Mouse (Mus musculus) B cell, adult 2 months (primary cell): ENCODE results near the gene Pdzk1.

ENCODE experiments used
- DNase-seq, 2 experiments: peaks; one replicate each; pipeline ENCODE4 v3.0.0; 2022

Gene Pdzk1

GRCm38 (mm10) chr3:96828984-96829383 lies at the start of gene Pdzk1, which contains the start of gene Cd160:
TSS of gene Pdzk1 (plus strand) at chr3:96829284.
TSS of gene Cd160 (minus strand) at chr3:96829351.
- DNase-seq: no peak

DNA sequence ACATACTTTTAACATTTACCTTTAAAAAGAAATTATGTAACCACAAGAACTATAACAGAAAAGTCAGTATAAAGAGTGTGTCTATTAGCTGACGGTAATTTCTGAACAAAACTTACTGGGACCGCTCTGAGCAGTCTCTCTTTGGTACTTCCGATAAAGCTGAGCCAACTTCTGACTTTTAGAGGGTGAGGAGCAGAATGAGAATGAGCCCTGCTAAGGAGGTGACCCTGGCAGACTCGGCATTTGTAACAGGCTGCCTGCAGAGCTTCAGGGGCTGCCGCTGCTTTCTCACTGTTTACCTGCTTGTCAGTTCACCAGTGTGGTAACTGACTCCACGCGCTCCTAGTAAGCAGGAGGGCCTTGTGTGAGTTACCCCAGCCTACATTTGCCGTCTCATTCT lies 46.8 kb upstream of the Pdzk1 start:
- no peak for DNase-seq

- no peak for DNase-seq
Observed at GRCm38 (mm10) chr3:96787784-96788183, 41.3 kb upstream of the Pdzk1 start.

- DNase-seq: no peak
Observed at GRCm38 (mm10) chr3:96788506-96788905, 40.6 kb upstream of the Pdzk1 start.

DNA sequence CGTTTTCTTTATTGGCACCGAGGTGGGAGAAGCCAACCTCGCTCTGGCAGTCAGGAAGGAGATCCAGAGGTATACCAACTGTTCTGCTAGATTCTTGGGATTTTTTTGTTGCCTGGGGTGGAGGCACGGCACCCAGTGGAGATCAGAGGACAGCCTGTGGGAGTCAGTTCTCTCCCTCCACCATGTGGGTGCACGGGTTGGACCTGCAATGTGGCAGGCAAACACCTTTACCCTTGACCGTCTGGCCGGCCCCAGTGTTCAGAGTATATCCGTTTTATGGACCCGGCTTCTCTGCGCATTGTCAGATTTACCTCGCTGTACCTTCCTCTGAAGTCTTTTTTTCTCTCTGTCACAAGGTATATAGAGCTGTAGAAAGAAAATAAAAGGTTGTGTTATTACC lies 28.8 kb upstream of the Pdzk1 start:
- no peak for DNase-seq

DNA sequence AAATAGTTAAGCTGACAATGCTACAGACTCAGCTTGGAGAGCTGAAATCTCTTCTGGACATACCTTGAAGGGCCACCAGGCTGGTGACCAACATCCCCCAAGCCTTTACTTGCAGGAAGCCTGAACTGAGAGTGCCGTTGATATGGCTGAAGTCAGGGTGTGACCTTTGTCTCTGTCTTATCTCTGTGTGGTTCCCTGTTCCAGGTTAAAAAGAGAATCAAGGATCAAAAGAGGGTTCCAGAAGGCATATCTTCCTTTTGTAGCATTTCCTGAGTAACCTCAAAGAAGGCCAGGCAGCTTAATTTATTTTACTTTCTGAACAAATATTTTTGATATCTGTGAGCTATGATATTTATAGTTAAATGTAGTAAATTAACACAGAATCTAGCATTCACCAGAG lies 26.9 kb upstream of the Pdzk1 start:
- DNase-seq: no peak

DNA sequence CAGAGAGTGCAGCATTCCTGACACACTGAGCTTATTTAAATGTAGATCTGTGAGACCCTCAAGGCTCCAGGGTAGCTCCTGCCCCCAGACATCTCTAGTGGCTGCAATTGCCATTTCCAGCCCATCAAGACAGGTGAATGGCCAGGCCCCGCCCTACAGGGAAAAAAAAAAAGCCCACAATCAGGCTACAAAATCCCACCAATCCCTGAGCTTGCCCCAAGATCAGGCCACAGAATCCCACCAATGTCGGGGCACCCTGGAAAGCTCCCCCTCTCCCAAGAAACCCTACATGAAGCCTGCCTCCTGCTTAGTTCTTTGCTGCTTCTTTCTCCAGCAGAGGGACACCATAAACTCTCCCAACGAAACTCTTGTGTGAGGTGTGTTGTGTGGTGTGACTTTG lies 20.9 kb upstream of the Pdzk1 start:
- DNase-seq: no peak

DNA sequence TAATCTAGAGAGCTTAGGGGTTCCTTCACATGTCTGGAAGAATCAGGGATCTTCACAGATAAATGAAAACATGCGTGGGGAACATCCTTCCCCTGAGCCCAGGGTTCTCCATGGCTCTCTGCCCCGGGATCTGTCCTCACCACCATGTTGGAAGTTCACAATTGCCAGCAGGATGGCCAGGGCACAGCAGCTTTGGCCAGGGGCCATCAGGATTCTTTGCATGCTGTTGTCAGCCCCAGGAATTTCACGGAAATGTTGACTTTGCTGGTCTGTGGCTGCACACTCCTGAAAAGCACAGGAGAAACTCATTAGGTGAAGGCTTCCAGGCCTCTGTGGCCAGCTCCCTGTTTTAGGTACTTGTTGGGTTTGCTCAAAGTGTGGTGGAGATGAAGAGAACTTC lies 20.4 kb upstream of the Pdzk1 start:
- no peak for DNase-seq

- DNase-seq: no peak
Observed at GRCm38 (mm10) chr3:96811232-96811631, 17.9 kb upstream of the Pdzk1 start.

DNA sequence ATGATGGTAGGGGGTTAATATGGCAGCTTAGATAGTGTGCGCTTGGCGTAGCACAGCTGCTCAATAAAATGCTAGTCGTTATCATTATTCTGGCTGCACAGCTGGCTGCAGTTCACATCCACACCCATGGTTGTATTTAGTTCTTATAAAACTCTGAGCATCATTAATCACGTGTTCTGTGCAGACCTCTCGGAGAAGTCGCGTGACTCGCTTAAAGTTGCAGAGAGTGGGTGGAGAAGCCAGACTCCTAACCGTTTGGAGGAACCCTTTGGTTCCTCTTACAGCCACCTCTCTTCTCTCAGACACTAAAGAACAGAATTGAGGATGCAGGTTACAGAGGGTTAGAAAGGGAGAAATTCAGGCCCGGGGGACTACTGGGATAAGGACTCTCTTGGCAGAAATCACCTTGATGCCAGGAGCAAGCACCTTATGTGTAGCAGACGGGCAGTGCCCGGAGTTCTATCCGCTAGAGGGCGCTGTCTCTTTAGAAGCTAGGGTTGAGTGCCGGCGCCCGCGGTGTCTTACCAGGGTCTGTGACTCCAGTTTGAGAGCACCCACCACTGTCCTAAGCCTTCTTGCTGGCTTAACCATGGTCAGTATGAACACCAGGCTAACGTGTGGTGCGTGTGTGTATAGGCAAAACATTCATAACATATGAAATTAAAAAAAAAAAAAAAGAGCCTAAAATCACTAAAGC lies 16.5 kb upstream of the Pdzk1 start:
- DNase-seq: peak; percentile 86 to 87

DNA sequence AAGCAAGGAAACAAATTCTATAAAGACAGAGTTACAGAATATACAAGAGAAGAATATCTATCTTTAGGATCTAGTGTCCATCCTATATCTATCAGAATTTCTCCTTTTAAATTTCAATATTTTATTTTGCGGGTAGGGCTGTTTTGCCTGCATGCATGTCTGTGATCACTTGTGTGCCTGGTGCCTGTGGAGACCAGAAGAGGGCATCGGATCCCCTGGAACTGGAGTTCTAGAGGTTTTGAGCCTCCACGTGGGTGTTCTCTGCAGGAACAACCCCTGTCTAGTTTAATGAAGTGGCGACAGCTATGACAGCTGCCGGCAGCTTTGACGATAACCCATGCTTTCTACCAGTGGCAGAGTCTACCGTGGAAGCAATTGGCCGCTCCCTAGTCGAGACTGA lies 16.0 kb upstream of the Pdzk1 start:
- DNase-seq: peak in 1 of 2 experiments; percentile 14

DNA sequence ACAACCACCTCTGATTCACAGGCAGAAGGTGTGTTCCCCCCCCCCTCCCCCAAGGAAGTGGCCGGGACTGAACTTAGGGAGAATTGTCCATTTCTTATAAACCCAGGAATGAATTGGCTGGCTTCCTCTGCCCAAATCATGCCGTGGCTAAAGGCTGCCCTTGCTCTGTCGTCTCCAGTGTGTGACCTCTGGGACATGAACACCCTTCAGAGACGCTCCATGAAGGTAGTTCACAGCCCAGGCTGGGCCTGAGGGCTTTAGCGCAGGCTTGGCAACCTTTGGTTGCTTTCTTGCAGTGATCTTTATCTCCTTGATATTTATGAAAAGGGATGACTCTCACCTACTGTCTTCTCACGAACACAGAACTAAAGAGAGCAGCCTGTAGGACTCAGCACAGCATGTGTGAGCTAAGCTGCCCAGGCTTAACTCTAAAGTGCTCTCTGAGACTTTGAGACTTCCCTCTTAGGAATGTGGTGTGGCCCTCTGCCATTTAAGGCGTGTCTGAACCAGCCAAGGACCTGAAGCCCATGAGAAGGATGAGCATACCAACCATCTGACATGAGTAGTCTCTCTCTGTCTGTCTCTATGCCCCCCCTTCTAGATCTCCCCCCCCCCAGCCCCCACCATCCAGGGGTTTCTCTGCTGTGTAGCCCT lies 15.4 kb upstream of the Pdzk1 start:
- no peak for DNase-seq

- DNase-seq: no peak
Observed at GRCm38 (mm10) chr3:96814342-96814741, 14.7 kb upstream of the Pdzk1 start.

DNA sequence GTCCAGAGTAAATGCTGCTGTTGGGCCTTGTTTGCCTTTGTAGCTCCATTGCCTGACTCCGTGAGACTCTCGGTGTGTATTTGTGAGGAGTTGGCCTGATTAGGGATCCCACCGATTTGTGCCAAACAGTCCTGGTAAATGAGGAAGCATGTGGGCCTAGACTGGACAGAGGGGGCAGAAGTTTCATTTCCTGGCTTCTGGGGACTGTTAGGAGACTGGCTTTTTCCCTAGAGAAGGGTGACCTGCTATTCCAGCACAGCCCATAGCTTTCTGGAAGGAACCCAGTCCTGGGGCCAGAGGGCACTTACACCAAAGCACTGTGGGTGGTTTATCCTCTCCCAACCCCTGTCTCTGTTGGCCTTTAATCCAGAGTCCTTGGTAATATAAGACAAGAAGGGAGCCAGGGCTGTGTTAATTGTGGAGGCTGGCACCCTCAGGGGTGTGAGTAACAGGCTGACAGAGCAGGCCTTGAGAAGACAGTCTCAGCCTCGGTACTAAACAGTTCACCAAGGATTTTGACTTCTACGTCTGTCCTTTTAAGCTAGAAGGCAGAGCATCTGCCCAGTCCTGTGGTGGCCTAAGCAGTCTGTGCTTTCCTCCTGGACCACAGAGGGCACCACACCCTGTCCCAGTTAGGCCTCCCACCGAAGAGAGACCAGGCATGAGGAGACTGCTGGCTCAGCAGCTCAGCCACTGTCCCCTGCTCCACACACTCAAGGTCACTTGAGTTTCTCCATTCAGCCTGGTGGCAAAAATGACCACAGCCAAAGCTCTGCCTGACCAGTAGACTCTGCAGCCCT lies 8.8 kb upstream of the Pdzk1 start:
- DNase-seq: no peak

DNA sequence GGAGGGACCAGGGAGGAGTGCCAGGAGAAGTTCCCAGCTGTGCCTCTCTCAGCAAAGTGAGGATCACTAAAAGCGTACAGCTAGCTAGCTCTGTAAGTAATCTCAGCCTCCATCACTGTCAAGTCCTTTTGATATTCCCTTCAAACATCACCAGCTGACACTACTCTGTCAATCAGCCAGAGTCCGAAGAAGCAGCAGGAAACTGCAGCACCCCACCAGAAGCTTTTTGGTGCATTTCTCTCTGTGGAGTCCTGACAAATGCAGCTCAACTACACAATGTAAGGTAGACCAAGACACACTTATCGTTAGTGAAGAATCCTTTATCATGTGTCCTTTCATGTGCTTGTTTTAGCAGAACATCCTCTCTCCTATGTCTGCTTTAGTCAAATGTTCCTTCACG lies 7.5 kb upstream of the Pdzk1 start:
- DNase-seq: no peak

- DNase-seq: no peak
Observed at GRCm38 (mm10) chr3:96823701-96824100, 5.4 kb upstream of the Pdzk1 start.

- DNase-seq: no peak
Observed at GRCm38 (mm10) chr3:96824614-96825013, 4.5 kb upstream of the Pdzk1 start.

GRCm38 (mm10) chr3:96825261-96825660 lies 3.8 kb upstream of the Pdzk1 start:
- no peak for DNase-seq

DNA sequence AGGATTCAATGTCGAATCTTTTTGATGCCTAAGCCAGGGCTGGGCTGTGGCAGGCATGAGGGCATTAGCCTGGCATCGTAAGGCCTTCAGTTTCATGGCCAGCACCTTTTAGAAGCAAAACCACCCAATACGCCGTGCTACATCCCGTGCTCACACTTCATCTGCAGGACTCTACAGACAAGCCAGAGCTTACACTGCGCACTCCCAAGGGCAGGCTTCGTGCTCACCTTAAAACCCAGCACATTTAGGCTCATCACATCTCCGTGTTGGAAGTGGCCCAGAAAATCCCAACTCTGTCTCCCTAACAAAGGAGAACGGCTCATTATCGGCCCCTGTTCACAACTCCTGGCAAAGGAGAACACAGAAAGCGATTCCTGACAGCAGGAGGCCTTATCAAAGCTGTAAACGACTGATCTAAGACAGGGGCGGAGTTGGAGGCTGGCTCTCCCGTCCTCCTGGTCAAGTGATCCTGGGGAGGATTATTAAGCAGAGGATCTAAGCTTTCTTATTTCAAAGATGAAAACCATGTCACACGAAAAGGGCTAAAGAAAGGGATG lies 698 bp upstream of the Pdzk1 start:
- no peak for DNase-seq

DNA sequence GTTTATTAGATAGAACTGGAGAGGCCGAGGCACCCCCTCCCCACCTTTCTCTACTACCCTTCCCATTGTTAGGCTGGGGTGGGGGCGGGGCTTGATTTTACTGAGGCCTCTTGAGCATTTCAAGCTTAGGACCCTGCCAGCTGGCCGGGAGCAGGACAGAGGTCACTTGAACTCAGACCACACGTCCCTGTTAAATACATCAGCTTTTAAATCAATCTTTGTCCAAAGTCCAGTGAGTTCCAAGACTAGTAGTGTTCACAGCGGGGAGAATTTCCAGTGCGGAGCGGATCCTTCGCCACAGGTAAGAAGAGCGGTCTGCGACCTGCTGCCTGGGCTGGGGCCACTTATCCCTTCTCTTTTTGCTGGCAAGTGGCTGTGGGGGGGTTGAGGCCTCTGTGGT lies 772 bp downstream of the Pdzk1 start:
- DNase-seq: no peak

DNA sequence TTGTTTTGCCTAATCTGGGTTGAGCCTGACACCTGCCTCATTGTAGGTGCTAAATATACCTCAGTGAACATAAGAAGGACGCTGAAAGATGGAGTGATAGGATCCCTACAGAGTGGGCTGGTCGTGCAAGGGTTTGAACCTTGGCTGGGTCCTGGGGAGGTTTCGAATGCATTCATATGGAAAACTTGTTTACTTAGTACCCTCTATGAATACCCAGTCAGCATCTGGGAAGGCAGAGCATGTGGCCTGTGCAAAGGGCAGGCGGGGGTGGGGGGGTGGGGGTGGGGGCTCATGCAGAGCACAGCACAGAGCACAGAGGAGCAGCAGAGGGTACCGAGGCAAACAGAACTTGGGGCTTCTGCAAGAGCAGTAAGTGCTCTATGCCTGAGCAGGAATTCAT lies 3.8 kb downstream of the Pdzk1 start:
- no peak for DNase-seq

DNA sequence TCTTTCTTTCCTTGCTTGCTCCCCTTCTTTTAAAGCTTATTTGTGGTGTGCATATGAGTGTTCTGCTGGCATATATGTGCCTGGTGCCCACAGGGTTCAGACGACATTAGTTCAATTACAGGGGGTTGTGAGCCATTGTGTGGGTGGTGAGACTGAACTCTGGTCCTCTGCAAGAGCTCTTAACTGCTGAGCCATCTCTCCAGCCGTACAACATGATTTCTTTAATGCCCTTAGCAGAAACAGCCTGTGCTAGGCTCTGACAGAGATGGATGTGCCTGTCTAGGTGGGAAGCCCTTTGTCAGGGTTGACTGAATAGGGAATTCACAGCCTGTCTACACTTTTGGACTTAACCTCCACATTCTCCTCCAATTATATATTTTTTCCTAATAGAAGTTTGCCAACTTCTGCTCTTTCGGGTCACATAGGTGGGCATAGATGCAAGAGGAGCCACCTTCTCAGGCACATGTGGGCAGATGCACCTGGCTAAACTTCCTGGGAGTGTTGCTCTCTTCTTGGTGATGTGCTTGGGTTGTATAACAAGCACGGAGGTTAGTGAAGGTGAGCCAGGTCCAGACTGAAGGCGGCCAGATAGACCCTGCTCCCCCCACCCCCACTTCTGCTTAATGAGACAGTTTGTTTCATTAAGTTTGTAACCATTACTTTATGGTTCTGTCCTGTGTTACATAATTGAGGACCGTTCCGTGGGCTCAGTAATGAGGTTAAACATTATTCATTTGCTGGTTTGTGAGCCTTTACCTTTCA lies 5.7 kb downstream of the Pdzk1 start:
- no peak for DNase-seq

DNA sequence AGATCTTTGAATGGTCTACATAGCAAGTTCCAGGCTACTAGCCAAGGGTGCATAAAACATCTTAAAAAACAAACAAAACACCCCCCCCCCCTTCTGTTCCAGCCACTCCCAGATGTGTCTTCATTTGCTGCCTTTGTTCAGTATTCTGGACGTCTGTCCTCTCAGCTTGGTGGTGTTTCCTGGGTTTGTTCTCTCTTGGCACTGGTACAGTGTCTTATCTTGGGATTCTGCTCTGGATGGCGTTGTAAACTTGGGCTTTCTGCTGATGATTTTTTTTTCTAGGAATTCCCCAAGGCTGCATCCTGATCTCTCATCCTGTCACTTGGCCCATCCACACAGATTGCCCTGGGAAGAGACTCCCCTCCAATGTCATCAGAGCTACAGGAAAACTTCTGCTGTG lies 7.3 kb downstream of the Pdzk1 start:
- DNase-seq: no peak
